Mouse (Mus musculus): ENCODE data around the gene Gtf2f2.

DNA sequence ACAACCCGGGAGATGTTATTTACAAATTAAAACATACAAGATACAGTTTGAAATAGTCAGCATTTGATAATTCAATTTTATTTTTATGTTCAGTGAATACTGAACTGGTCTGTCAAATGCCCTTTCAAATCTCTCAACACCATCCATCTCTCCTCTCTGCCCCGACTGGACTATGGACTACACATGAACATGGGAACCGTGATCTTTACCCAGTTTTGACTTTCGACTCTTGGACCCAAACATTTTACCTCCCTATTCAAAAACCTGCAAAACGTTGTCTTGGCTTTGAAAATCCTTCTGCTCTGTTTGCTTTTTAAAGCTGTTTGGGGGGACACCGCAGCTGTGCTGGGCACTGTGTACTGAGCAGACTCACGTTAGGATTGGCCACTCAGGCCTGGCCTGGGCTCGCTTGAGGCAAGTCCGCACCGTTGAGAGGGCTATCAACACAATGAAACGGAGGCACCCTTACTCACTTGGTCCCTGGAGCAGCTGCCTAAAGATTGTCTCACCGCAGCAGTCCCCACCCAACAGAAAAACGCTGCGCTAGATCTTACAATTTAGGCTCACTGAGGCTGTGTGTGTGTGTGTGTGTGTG lies 140.8 kb downstream of the Gtf2f2 start:
- no peak for TF ChIP-seq CTCF (IDR thresholded peaks at IDR 0.05; ENCODE audit: extremely low read depth, insufficient read depth, low read length)
- TF ChIP-seq POLR2A (IDR thresholded peaks at IDR 0.05; ENCODE audit: extremely low read depth, insufficient read depth, low read length) = no peak
